Mouse (Mus musculus) ES-Bruce4 (cell line): ENCODE data around the gene Rras.

Experiments
- CTCF ChIP-seq: IDR thresholded peaks from one replicate; pipeline ENCODE4 v1.8.1; 2011; ENCODE audit warnings: low read depth, low read length
- POLR2A ChIP-seq: IDR thresholded peaks from one replicate; pipeline ENCODE4 v1.8.1; 2011; ENCODE audit warnings: low read length; ENCODE audit not compliant: insufficient read depth

DNA sequence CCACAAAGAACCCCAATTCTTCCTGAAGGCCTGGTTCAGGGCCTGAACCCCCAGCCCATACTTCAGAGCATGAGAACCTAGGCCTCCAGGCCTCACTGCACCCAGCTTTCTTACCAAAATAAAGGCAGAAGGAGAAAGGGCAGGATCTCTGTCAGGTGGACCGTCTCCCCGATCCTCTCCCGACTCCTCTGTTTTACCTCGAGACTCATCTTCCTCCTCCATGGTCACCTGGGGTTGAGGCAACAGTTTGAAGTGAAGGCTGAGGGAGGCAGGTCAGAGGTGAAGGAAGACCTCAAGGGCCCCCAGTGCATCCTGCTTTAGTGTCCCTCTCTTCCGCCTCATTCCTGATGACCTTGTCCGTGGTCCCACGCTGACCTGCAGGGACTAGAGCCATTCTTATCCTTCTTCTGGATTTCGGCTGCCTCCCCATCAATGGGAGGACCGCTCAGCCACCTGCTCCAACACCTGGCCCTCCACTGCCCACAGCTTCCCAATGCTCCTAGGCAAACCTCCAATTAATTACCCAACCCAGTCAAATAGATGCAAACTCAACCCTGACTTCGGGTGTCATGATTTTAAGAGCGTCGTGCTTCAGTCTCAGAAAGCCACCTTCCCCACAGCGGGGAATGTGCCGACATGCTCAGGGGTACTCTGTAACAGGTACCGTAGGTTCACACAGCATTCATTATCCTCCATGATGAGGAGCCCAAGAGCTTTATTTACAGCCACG is 4.2 kb upstream of the Rras start:
- TF ChIP-seq CTCF (no peak), POLR2A (no peak)
